Mouse (Mus musculus) frontal cortex, adult 2 months (tissue): ENCODE measurements around the gene Samd4b. TPM values are rescaled to one million over a fixed set of nuclear protein-coding genes. Genes with fewer than 3 reads are reported as not detected.
A peak's percentile ranks its signal among the peaks of the same experiment; 100 is the strongest.
"Not testable (repeated sequence)": the region's sequence is repeated elsewhere in the genome, so short reads cannot be mapped to it uniquely, and the experiment has no call there.

Experiments used
- DNase-seq, 2 experiments: peaks; one replicate each; pipeline ENCODE4 v3.0.0; 2022; ENCODE audit warnings: low spot score in 1 of 2; ENCODE audit errors: extremely low spot score in 1 of 2
- polyA plus RNA-seq: library from polyadenylated mRNA; depleted of rRNA; stranded (reverse); fragments of >200 nt; gene quantifications from 2 replicates; pipeline ENCODE4 v1.2.3, GENCODE M21; 2012

Samd4b gene
- polyA plus RNA-seq, 1 experiment, result 62.4 TPM

DNA sequence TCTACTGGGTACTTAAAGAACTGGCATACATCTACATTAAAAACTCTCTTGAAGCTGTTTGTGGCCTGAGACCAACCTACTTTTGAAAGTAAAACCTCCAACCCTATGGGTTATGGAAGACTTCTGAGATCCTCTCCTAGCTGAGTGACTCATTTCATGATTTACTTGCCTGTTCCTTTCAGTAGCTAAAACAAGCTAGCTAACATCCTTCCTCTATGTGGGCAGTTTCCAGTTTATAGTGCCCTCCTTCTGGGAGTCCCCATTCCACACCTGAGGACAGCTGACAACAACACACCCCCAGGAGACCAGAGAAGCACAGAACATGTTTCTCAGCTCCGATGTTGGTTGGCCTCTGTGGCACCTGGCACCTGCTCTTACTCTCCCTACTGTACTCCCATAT is 174.9 kb downstream of the Samd4b start:
- DNase-seq, result no peak

DNA sequence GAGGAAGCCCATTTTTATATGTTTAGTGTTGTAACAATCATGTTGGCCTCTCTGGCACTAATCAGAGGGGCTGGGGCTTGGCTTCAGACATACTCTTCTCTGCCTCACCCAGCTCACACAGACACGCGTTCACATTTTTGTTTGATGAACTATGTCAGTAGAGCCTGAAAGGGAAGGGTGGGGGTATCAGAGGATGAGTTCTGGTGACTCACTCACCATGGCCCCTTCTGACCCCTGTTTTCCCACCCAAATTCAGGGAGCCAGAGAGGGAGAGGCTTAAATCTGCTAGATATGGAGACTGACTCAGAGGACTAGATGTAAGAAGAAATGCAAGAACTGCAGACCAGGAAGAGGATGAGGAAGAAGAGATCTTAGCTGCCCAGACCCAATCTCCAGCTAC is 178.5 kb downstream of the Samd4b start:
- no peak for DNase-seq

DNA sequence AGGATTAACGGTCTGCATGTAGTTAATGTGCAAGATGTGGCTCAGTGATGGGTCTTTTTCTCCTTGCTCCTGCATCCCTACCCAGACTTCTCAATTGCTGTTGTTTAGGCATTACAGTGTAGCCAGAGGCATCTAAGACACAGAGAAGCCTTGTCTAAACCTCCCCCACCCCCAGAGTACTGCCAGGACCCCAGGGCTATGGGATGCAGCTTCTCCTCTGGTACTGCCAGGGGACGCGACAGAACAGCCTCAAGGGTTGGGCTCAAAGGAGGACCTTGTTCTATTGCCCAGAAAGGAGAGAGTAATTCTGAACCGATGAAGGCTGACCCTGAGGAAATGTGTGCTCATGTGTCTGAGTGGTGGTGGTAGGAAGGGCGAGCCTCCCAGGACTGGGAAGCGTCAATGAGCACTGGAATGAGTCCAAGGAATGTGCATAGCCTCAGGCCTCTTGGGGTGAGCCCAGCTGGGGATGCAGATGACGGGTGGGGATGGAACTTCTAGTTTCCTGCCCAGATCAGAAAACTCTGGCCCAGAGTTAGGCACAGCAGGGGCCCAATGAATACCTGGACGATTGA is 179.8 kb downstream of the Samd4b start:
- DNase-seq, result peak in 1 of 2 experiments; percentile 22

DNA sequence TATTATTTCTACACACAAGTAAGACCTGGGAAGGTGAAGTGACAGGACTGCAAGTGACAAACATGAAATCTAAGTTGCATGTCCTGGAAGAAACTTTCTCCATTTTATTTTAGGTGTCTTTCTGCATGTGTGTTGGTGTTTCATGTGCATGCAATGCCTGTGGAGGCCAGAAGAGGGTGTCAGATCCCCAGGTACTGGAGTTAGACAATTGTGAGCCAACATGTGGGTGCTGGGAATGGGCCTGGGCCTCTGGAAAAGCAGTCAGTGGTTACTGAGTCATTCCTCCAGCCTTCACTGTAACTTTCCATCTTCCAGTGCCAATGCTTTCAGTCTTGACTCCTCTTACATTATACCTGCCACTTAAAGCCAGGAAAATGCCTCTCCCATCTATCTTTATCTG is 180.6 kb downstream of the Samd4b start:
- no peak for DNase-seq

DNA sequence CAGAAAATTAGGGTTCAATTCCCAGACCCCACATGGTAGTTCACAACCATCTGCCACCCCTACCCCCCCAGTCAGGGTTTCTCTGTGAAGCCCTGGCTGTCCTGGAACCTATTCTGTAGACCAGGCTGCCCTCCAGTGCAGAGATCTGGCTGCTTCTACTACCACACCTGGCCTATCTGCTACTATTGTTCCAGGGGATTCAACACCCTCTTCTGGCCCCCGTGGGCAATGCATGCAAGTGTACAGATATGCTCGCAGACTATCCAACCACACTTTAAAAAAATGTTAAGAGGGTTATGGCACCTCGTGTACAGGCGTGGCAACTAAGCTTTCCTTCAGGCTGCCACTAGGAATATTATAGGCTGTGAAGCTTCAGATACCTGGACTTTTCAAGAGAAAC is 185.1 kb downstream of the Samd4b start:
- no peak for DNase-seq

DNA sequence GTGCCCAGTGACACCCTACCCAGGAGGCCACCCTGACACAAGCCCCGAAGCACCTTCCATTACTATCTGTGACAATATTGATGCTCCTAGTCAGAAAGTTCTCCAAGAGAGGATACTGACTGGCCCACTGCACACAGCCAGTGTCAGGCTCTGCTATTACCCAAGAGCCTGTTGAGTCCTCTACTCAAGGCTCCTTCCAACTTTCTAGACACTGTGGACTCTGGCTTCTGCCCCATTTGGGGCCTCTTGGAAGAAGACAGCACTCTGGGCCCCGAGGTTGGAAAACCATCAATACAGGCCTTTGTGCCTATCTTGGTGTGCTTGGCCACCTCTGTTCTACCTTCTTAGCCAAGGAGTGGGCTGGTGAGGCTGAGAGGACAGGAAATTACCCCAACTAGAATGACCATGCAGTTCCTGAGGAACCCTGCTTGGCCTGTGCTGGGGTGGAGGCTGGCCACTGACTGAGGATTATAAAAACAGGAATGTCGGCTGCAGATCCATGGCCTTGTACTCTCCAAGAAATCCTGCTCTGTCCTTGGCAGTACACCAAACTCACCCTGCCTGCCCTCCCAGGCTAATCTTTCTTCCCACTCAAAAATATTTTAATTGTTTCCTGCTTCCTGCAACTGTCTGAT is 187.0 kb downstream of the Samd4b start:
- DNase-seq, result no peak

DNA sequence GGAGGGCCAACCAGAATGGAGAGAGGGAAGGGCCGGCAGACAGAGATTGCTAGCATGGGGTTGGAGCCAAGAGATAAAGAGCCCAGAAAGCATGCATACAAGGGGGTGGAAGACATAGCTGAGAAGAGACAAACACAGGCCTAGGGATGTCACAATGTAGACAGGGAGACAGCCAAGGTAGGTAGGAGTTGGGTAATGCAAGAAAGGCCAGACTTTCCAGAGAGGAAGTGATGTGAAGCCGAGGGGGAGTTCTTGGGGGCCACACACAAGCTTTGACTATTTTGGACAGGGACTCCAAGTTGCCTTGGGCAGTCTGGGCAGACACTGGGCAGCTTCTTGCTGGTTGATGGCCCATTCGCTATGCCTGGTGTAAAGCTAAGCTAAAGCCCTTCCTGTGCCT is 196.0 kb downstream of the Samd4b start:
- no peak for DNase-seq

DNA sequence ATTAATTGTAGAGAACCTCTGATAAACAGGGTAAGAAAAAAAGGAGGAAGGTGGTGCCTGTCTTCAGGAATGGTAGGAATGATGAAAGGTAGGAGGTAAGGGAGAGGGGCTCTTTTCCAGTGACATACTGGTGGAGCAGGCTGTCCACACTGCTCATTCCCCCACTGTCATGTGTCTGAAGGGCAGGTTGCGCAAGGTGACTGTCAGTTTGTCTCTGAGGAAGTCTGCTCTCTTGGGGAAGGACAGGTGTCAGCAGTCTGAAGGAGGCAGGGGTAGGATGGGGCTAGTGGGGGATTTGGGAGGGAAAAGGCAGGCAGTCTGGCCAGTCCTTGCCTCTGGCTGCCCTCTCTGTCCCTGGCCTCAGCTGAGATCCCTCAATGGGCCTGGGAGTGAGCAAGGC is 196.9 kb downstream of the Samd4b start:
- no peak for DNase-seq

DNA sequence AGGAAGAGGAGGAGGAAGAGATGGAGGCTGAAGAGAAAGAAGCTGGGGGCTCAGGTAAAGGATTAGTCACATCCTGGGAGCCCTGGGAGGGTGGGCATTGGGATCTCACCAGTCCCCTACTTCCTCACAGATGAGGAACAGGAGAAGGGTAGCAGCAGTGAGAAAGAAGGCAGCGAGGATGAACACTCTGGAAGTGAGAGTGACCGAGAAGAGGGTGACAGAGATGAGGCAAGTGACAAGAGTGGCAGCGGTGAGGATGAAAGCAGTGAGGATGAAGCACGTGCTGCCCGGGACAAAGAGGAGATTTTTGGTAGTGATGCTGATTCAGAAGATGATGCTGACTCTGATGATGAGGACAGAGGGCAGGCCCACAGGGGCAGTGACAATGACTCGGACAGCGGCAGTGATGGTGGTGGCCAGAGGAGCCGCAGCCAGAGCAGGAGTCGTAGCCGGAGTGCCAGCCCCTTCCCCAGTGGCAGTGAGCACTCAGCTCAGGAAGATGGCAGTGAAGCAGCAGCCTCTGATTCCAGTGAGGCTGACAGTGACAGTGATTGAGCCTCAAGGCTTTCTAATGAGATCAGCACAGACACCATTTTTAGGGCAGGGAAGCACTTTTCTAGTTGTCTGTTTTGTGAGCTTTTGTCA is 199.1 kb downstream of the Samd4b start:
- no peak for DNase-seq

DNA sequence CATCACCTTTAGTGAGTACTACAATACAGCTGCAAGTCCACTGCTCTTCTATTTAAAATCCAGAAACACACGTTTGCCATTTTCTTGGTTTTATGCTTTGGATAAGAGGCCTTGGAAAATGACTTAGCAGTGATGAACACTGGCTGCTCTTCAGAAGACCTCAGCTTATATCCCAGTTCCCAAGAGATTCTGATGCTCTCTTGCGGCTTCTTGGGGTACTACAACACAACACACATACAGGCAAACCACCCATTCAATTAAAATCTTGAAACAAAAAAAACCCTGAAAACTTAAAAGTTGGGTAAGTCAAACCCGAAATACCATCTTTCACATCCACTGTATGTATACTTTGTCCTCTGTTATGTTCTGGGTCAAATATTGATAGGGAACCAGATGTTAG is 199.9 kb downstream of the Samd4b start:
- peak in 1 of 2 experiments; percentile 60 for DNase-seq

DNA sequence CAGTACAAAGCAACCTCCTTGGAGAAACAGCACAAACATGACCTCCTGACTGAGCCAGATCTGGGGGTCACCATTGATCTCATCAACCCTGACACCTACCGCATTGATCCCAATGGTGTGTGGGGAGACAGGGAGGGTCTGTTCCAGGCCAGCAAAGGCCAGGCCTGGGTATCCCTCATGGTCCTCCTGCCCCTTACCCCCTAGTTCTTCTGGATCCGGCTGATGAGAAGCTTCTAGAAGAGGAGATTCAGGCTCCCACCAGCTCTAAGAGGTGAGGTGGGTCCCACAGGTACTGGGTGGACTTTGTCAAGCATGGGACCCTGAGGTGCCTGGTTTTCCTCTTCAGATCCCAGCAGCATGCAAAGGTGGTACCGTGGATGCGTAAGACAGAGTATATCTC is 202.5 kb downstream of the Samd4b start:
- no peak for DNase-seq

DNA sequence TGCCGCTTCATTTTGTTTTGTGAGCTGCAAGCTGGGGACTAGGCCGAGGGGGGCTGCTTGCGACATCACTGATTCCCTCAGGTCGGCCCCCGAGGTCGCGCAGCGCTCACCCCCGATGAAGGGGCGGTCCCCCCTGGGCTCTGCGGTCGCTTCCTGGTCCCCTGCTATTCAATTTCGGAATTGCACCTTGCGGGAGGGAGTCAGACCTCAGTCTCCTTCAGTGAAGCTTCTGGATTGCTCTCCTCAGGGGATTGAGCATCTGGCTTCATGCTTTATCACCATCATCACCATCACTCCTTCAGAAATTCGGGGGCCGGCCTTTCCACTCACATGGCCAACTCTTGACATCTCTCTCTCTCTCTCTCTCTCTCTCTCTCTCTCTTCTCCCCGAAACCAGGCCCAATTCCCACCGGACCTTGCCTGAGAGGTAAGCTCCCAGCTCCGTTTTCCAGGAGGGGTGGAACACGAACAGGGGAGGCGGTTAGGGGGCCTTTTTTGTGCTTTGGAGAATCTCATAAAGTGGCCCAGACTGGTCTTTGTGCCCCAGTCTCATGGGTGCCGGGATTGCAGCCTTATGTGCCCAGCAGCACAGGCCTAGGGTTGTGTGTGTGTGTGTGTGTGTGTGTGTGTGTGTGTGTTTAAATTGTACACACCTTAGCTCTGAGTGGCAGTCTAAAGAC is 204.5 kb downstream of the Samd4b start:
- DNase-seq, result no peak

DNA sequence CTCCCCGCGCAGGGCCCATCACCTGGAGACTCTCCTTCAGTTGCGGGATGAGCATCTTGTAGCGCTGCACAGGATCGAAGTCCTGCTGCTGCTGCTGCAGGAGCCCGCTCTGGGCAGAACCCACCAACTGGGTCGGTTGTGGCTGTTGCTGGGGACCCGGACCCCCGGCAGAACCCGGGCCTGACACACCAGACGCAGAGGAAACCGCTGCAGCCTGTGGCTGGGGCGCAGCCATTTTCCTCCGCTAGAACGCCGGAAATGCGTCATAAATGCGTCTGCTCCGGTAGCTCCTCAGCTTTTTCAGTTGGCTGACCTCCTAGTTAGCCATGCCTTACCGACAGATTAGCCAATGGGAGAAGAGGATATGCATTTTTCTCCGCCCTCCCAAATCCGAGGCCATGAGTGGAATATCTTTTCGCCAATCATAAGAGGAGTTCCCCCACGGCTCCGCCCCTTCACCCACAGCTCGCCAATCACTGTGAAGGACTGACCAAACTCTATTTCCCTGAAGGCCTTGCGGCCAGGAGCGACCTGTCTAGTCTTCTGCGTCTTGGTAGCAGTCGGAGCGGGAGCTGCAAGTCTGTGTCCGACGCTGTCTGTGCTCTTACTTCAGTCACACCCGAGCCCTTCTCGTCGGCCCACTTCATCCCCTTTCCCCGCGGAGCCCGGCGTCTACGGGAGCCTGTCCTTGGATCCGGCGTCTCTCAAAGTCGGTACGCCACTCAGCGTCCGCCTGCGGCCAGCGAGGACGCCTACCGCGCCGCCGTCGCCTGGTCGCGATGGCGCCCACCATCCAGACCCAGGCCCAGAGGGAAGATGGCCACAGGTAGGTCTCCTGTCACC is 205.3 kb downstream of the Samd4b start, which contains the start of the genes Med29 and Paf1:
Gene Med29 (minus strand): TSS at position 280 of the 843 bp plus-strand sequence.
Gene Paf1 (plus strand): TSS at position 523 of the 843 bp plus-strand sequence.
- peak; percentile 98 to 99 for DNase-seq

DNA sequence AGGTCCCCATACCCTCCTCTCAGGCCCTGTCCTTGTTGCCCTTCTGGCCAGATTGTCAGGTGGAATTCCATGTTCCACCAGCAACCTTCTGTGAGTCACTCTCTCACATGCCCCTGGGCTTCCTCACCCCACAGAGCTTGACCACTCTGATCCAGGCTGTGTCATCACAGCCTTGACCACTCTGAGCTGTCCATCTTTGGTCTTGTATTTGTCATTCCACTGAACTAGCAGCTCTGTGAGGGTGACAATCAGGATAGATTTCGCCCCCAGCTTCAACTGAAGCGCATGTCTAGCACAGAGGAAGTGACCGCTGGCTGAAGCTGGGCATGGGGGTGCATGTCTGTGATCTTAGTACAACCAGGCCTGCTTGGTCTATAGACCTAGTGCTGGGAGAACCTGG is 207.6 kb downstream of the Samd4b start:
- no peak for DNase-seq

DNA sequence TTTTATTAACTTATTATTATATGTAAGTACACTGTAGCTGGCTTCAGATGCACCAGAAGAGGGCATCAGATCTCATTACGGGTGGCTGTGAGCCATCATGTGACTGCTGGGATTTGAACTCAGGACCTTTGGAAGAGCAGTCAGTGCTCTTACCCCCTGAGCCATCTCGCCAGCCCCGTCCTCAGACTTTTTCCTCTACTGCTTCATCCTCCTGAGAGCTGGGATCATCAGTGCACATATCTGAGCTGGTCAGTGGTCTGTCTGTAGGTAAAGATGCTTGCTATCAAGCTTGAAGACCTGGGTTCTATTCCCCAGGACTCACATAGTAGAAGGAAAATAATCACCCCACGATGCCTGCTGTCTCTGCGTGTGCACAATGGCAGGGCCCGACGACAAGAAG is 210.6 kb downstream of the Samd4b start:
- DNase-seq, result not testable (repeated sequence)

DNA sequence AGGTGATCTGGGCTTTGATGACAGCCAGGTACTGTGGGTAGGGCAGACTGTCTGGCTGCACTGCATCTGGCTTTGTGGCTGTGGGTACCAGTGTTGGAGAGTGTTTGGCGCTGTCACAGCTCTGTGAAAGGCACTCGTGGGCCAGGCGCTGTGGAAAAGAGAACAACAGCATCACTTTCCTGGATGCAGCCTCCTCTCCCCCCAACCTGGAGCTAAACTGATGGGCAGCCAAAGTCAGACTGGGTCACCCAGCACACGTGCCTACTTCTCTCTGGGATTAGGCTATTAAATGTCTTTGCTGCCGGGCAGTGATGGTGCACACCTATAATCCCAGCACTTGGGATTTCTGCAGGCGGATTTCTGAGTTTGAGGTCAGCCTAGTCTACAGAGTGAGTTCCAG is 211.1 kb downstream of the Samd4b start:
- not testable (repeated sequence) for DNase-seq

DNA sequence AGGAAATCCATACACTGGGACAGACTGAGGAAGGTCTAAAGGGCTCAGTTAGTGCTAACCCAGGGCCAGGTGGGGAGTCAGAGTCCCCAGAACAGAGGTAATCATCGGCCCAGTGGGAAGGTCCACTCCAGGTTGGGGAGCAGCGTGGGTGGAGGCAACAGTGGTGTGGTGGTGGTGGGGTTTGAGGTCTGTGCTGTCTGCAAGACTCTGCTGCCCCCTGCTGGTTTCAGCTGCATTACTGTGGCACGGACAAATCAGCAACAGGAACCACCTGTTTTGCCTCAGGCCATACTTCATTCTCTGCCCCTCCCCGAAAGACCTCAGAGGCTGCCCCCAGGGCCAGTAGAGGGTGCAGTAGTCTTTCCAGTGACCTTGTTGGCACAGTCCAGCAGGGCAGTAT is 211.5 kb downstream of the Samd4b start:
- DNase-seq, result peak; percentile 49 to 82

DNA sequence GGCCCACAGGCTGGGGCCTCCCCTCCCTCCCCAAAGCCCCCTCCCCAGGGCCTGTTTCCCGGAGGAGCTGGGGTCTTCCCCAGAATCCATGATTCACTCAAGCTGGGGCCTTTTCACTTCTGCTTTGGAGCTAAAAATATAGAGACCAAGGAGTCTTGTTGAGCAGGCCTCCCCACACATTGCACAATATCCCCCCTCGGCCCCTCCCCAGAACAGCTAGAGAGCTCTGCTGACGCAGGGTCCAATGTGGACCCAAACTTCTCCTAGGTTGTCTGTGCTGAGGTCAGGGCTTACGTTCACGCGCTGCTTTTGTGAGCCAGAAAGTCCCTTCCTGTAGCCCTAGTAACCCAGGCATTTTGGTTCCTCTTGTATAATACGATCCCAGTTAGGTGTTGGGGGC is 211.9 kb downstream of the Samd4b start:
- peak in 1 of 2 experiments; percentile 33 for DNase-seq

DNA sequence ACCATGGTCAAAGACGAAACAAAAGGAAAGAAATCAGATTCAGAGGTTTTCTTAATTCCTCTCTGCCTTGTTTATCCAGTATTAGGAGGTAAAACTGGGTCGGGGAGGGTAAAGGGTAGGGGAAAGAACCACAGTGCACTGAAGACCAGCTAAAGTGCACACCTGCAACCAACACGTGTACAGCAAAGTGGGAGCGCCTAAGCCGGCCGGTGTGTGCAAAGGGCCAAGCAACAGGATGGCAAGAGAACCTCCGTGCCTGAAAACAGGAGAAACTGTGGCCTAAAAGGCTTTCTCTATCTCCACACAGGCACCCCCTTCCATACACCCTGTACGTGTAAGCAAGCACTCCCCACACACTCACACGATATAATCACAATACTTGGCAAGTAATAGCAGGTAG is 212.7 kb downstream of the Samd4b start:
- no peak for DNase-seq

DNA sequence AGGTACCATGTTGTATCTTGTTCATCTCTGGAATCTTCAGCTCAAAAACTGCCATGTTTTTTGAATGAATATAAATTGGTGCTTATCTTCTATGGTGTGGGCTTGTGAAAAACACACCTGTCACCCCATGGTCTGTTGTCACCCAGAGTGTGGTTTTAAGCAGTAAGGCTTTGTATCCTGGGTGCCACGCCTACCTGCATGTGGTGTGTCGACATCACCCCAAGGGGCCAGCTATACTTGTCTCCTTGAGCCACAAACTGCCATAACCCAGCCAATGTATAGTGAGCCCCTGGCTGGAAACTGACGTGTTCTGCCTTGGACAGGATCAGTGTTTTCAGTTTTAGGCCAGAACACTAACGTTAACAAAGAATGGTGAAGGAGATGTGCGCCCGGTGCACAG is 213.8 kb downstream of the Samd4b start:
- DNase-seq, result no peak

DNA sequence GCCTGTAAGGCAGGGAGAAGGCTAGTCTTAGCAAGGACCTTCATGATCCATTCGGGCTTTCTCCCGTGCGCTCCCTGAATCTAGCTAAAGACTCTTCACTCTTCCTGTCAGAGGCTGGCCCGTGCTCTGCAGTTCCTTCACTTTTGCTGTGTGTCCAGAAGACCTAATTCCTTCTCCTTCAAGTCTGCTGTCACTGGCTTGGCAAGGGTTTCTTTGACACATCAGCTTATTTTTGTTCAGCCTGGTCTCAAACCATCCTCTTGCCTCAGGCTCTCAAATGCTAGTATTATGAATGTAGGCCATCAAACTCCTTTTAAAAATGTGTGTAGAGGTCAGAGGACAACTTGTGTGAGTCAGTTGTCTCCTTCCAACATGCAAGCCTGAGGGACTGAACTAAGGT is 214.3 kb downstream of the Samd4b start:
- no peak for DNase-seq
